Mouse (Mus musculus): ENCODE measurements around the gene Mas1. TPM values are rescaled to one million over a fixed set of nuclear protein-coding genes. Genes with fewer than 3 reads are reported as not detected.

Gene Mas1
- polyA plus RNA-seq, 1 experiment from 2014 or later = 0.28 TPM

DNA sequence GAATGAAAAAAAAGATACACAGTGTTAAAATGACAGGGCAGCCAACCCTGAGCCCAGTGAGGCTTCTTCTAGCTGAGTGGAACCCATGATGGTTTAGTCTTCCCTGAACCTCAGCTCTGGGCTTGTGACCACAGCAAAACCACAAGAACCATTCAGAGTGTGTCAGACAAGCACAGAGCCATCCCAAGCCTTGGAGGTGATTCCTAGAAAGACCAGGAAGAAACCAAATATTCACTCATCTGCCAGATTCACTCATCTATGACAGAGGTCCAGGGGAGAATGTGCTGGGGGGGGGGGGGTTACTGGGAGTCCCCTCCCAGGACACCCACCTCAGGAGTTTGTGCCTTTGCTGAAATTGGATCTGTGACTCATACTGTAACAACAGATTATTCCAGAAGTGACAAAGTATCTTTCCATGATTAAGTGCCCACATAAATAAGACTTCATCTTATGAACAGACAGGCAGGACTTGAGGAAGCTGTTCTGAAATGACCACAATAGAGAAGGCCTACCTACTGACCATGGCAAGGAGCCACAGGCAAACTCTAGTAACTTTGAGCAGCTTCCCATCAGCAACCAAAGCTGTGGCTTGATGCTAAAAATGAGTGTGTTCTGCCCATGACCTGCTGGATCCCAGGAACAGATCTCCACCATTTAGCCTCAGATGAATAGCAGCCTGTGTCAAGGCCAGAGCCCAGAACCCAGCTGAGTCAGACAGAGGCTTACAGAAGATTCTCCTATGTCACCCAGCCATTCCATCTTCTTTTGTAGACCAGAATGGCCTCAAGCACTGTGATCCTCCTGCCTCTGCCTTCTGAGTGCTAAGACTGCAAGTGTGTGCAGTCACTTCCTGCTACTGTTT lies 63.1 kb downstream of the Mas1 start:
- H3K9ac ChIP-seq (replicated peaks) = no peak overlapping the region
- H3K36me3 ChIP-seq (replicated peaks; ENCODE audit: insufficient read depth, low read length) = no peaks in the 10 kb centered on the region
- no peaks in the 10 kb centered on the region for H3K4me1 ChIP-seq (ENCODE audit: insufficient read depth)
- no peak overlapping the region for H3K4me3 ChIP-seq (ENCODE audit: low read depth, low read length)
- H3K9me3 ChIP-seq (ENCODE audit: low read length) = no peaks in the 10 kb centered on the region
- H3K27ac ChIP-seq (ENCODE audit: low read depth) = no peak overlapping the region
- DNase-seq = peak; percentile 4
- no peak for TF ChIP-seq CTCF (IDR thresholded peaks at IDR 0.05; ENCODE audit: low read depth)
- no peak for TF ChIP-seq EP300 (IDR thresholded peaks at IDR 0.05; ENCODE audit: low read depth)
- no peak overlapping the region for H3K4me2 ChIP-seq (ENCODE audit: low read depth, low read length)
- H3K27me3 ChIP-seq (ENCODE audit: insufficient read depth, low read length) = no peaks in the 10 kb centered on the region
- ATAC-seq = no peak

DNA sequence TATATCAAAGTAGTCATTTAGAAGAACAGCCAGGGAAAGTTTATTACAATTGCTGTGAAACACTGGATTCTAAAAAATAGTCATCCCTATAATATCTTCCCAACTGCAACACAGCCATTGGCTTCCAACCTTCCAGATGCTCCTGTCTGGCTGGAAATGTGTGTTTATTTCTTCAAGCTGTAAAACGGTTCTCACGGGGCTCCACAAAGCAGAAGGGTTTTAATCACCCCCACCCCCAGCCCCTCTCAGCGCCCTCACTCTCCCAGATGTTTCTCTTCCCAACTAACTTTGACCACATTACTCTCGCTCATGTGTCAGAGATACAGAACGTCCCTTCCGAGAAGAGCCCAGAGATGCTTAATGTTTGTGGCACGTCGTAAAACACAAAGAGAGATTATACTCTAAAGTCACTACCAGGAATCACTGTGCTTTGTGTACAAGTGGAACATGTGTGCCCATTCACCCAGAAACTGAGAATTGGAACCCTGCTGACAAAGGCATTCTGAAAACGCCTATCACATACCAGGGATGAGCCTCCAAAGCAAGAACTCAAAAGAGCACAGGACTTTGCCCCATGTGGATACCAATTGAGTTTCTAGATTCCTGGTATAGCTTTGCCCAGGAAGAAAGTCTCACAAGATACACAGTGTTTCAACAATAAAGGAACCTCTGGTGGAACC lies 65.9 kb downstream of the Mas1 start:
- 0 out of 2 replicates have a peak, but pooled peaks cover 3% of the 10 kb centered on the region for H3K4me1 ChIP-seq (ENCODE audit: insufficient read depth)
- no peaks in the 10 kb centered on the region for H3K27me3 ChIP-seq (ENCODE audit: insufficient read depth, low read length)
- DNase-seq = no peak
- H3K9ac ChIP-seq (replicated peaks) = no peak overlapping the region
- WGBS (ENCODE audit: insufficient replicate concordance) = 69% methylated on average over 9 of the region's 9 CpGs
- no peak for TF ChIP-seq EP300 (IDR thresholded peaks at IDR 0.05; ENCODE audit: low read depth)
- TF ChIP-seq CTCF (IDR thresholded peaks at IDR 0.05; ENCODE audit: low read depth) = no peak
- H3K4me3 ChIP-seq (ENCODE audit: low read depth, low read length) = no peak overlapping the region
- no peak overlapping the region for H3K27ac ChIP-seq (ENCODE audit: low read depth)
- ATAC-seq = no peak
- no peak overlapping the region for H3K4me2 ChIP-seq (ENCODE audit: low read depth, low read length)
- H3K9me3 ChIP-seq (ENCODE audit: low read length) = no peaks in the 10 kb centered on the region
- no peaks in the 10 kb centered on the region for H3K36me3 ChIP-seq (replicated peaks; ENCODE audit: insufficient read depth, low read length)

DNA sequence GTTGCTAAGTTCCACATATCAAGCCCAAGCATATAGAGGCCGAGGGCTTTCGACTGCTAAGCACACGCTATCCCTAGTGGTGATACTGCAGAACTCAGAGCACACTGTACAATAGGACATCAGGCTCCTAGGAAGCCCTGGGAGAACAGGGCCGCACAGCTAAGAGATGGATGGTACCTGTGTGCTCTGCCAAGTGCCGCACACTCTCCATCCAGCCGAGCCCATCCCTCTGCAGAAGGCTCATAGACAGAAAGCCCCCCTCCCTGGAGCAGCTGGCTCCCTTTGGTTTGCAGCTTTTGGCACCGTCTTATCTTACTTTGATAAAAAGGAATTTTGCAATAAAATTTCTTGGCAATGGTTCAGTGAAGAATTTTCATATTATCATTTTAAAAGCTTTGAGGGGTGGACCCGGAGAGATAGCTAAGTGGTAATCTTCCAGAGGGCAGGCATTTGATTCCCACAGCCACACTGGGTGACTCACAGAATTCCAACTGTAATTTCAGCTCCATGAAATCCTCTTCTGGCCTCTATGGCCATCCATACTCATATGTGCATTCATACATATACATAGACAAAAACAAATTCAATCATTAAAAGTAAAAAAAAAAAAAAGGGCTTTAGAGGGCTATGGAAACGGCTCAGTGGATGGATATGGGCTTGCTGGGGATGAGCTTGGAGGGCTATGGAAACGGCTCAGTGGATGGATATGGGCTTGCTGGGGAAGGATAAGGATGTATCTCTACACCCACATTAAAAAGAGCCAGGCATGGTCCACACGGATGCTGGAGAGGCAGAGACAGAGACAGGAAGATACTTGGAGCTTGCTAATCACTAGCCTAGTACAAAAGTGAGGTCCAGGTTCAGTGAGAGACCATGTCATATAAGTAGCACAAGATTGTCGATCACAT lies 68.3 kb downstream of the Mas1 start:
- TF ChIP-seq CTCF (IDR thresholded peaks at IDR 0.05; ENCODE audit: low read depth) (peak; percentile 38; the same call in 1 of the 2 replicates), EP300 (IDR thresholded peaks at IDR 0.05; ENCODE audit: low read depth) (no peak)
- Histone ChIP-seq H3K9ac (replicated peaks) (no peak overlapping the region), H3K9me3 (ENCODE audit: low read length) (no peaks in the 10 kb centered on the region), H3K4me2 (ENCODE audit: low read depth, low read length) (no peak overlapping the region), H3K4me1 (ENCODE audit: insufficient read depth) (peaks cover 17% of the 10 kb centered on the region), H3K36me3 (replicated peaks; ENCODE audit: insufficient read depth, low read length) (no peaks in the 10 kb centered on the region), H3K27me3 (ENCODE audit: insufficient read depth, low read length) (no peaks in the 10 kb centered on the region), H3K4me3 (ENCODE audit: low read depth, low read length) (no peak overlapping the region), H3K27ac (ENCODE audit: low read depth) (no peak overlapping the region)
- WGBS (ENCODE audit: insufficient replicate concordance) = 66% methylated on average over 12 of the region's 12 CpGs
- DNase-seq (peak; percentile 1), ATAC-seq (no peak)

DNA sequence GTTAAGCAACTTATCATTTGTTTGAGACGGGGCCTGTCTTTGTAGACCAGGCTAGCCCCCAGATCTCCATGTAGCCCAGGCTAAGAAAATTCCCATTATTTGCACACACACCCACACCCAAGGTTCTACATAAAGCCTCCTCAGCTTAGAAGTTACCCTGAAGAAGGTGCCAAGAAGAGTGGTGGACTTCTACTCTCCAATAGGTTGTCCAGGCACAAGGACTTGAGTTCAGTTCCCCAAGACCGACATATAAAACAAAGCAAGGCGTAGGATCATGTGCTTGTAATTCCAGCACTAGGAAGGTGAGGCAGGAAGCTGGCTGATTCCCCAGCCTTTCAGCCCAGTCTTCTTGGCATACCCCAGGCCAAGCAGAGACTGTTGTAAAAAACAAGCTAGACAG lies 69.4 kb downstream of the Mas1 start:
- DNase-seq = no peak
- Histone ChIP-seq H3K4me1 (ENCODE audit: insufficient read depth) (peaks cover 20% of the 10 kb centered on the region), H3K4me3 (ENCODE audit: low read depth, low read length) (no peak overlapping the region), H3K36me3 (replicated peaks; ENCODE audit: insufficient read depth, low read length) (no peaks in the 10 kb centered on the region), H3K27me3 (ENCODE audit: insufficient read depth, low read length) (no peaks in the 10 kb centered on the region), H3K9ac (replicated peaks) (no peak overlapping the region), H3K4me2 (ENCODE audit: low read depth, low read length) (no peak overlapping the region), H3K9me3 (ENCODE audit: low read length) (no peaks in the 10 kb centered on the region), H3K27ac (ENCODE audit: low read depth) (no peak overlapping the region)
- no peak for TF ChIP-seq CTCF (IDR thresholded peaks at IDR 0.05; ENCODE audit: low read depth)
- TF ChIP-seq EP300 (IDR thresholded peaks at IDR 0.05; ENCODE audit: low read depth) = no peak
- WGBS (ENCODE audit: insufficient replicate concordance) = 87% methylated on average over 3 of the region's 3 CpGs
- no peak for ATAC-seq

DNA sequence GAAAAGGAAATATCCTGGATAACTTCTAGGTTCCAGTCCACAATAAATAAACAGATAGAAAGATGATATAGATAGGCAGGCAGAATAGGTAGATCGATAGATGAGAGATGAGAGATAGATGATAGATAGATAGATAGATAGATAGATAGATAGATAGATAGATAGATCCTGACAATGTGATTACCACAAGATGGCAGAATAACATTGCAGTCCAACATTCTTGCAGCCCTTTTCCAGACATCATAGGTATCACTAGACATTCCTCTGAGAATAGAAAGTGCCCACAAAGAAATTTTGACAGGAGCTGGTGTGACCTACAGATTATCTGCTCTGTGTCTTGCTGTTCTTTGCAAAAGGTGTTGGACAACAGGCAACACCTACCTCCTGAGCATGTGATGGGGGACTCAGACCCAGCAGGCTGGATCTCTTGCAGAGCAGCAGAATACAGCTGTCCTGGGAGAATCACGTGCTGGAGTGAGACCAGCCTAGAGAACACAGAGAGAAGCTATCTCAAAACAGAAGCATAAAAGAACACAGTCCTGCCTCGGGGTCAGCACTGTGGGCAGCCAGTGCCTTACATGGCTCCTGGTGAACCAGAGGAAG lies 70.4 kb downstream of the Mas1 start:
- H3K36me3 ChIP-seq (replicated peaks; ENCODE audit: insufficient read depth, low read length) = no peaks in the 10 kb centered on the region
- no peak overlapping the region for H3K4me3 ChIP-seq (ENCODE audit: low read depth, low read length)
- H3K4me2 ChIP-seq (ENCODE audit: low read depth, low read length) = no peak overlapping the region
- no peak overlapping the region for H3K27ac ChIP-seq (ENCODE audit: low read depth)
- ATAC-seq = no peak
- peaks cover 29% of the 10 kb centered on the region for H3K4me1 ChIP-seq (ENCODE audit: insufficient read depth)
- no peaks in the 10 kb centered on the region for H3K9me3 ChIP-seq (ENCODE audit: low read length)
- TF ChIP-seq EP300 (IDR thresholded peaks at IDR 0.05; ENCODE audit: low read depth) (no peak), CTCF (IDR thresholded peaks at IDR 0.05; ENCODE audit: low read depth) (peak; percentile 31; the same call in 1 of the 2 replicates)
- 52% methylated on average over 3 of the region's 3 CpGs for WGBS (ENCODE audit: insufficient replicate concordance)
- no peak overlapping the region for H3K9ac ChIP-seq (replicated peaks)
- DNase-seq = no peak
- no peaks in the 10 kb centered on the region for H3K27me3 ChIP-seq (ENCODE audit: insufficient read depth, low read length)

Measured in liver, postnatal 0 days (tissue).